Mouse (Mus musculus): ENCODE measurements around the gene Mt3.

Mt3 gene

GRCm38 (mm10) chr8:94184357-94184843 lies 32.0 kb downstream of the Mt3 start:
- DNase-seq (ENCODE audit: low read depth, low spot score), result no peak

GRCm38 (mm10) chr8:94185791-94186190 lies 33.4 kb downstream of the Mt3 start:
- no peak for DNase-seq (ENCODE audit: low read depth, low spot score)

GRCm38 (mm10) chr8:94186542-94186941 lies 34.1 kb downstream of the Mt3 start:
- DNase-seq (ENCODE audit: low read depth, low spot score), result peak; percentile 78

GRCm38 (mm10) chr8:94187290-94188002 lies 35.0 kb downstream of the Mt3 start:
- DNase-seq (ENCODE audit: low read depth, low spot score), result no peak

GRCm38 (mm10) chr8:94189275-94190031 lies 37.0 kb downstream of the Mt3 start:
- no peak for DNase-seq (ENCODE audit: low read depth, low spot score)

- peak; percentile 77 for DNase-seq (ENCODE audit: low read depth, low spot score)
These were observed 38.8 kb downstream of the Mt3 start for GRCm38 (mm10) chr8:94191101-94191691.

- no peak for DNase-seq (ENCODE audit: low read depth, low spot score)
These were observed 40.5 kb downstream of the Mt3 start for GRCm38 (mm10) chr8:94192926-94193325.

GRCm38 (mm10) chr8:94194591-94195223 lies 42.3 kb downstream of the Mt3 start:
- DNase-seq (ENCODE audit: low read depth, low spot score), result no peak

- DNase-seq (ENCODE audit: low read depth, low spot score), result peak; percentile 77
These were observed 46.9 kb downstream of the Mt3 start for GRCm38 (mm10) chr8:94199202-94199869.
